Mouse (Mus musculus) brain, embryonic 14.5 days (tissue): ENCODE measurements at regions not wholly inside any gene's neighbourhood (a gene's known extent, or its start where the extent isn't known, plus 50 kb on each side); places are given as distances from the start of the nearest gene placed in this dataset.
"Not testable (repeated sequence)": the region's sequence is repeated elsewhere in the genome, so short reads cannot be mapped to it uniquely, and the experiment has no call there.

ENCODE experiments used
- CTCF ChIP-seq: fragments of 200-500 bp; IDR thresholded peaks from 2 replicates; pipeline ENCODE4 v1.5.1; 2012; ENCODE audit warnings: inconsistent platforms, mild to moderate bottlenecking, moderate library complexity, borderline replicate concordance; ENCODE audit not compliant: insufficient read depth, insufficient read length; ENCODE audit errors: extremely low read depth
- POLR2A ChIP-seq: fragments of 200-500 bp; IDR thresholded peaks from 2 replicates; pipeline ENCODE4 v1.6.1; 2012; ENCODE audit warnings: mild to moderate bottlenecking, inconsistent platforms, borderline replicate concordance; ENCODE audit not compliant: poor library complexity, insufficient read depth, insufficient read length, severe bottlenecking; ENCODE audit errors: extremely low read depth

DNA sequence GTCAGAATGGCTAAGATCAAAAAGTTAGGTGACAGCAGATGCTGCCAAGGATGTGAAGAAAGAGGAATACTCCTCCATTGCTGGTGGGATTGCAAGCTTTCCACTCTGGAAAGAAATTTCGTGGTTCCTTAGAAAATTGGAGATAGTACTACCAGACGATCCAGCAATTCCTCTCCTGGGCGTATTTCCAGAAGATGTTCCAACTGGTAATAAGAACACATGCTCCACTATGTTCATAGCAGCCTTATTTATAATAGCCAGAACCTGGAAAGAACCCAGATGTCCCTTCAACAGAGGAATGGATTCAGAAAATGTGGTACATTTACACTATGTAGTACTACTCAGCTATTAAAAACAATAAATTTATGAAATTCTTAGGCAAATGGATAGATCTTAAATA lies 324.4 kb upstream of the Ngly1 start:
- not testable (repeated sequence) for TF ChIP-seq CTCF, POLR2A
